Mouse (Mus musculus) megakaryocyte, embryonic 14.5 days (primary cell): ENCODE data around the gene Pax4. TPM values are rescaled to one million over a fixed set of nuclear protein-coding genes. Genes with fewer than 3 reads are reported as not detected.

Experiments
- H3K27me3 ChIP-seq: replicated peaks from 2 replicates; pipeline ENCODE3; 2012; ENCODE audit warnings: inconsistent platforms
- H3K36me3 ChIP-seq: replicated peaks from 2 replicates; pipeline ENCODE3; 2012; ENCODE audit warnings: low read length, inconsistent platforms, mixed read lengths
- H3K4me1 ChIP-seq: 2 replicates; pipeline ENCODE4 v1.6.1; 2012; ENCODE audit warnings: inconsistent platforms
- H3K4me3 ChIP-seq: replicated peaks from 2 replicates; pipeline ENCODE3; 2012; ENCODE audit warnings: moderate library complexity, mild to moderate bottlenecking, inconsistent platforms
- H3K9me3 ChIP-seq: 2 replicates; pipeline ENCODE4 v1.6.1; 2012; ENCODE audit warnings: inconsistent platforms
- FLI1 ChIP-seq: IDR thresholded peaks from 2 replicates; pipeline ENCODE4 v1.6.1; 2012; ENCODE audit warnings: low read length, inconsistent platforms, mixed read lengths
- GATA1 ChIP-seq: IDR thresholded peaks from 3 replicates; pipeline ENCODE4 v1.6.1; 2012; ENCODE audit warnings: mixed read lengths, low read length, inconsistent platforms, borderline replicate concordance
- polyA plus RNA-seq: library from polyadenylated mRNA; stranded (reverse); fragments of >175 nt; gene quantifications from 2 replicates; pipeline ENCODE4 v1.2.3, GENCODE M21; 2012; ENCODE audit warnings: low replicate concordance; ENCODE audit not compliant: insufficient read depth

Gene Pax4
- polyA plus RNA-seq, 1 experiment: not detected

DNA sequence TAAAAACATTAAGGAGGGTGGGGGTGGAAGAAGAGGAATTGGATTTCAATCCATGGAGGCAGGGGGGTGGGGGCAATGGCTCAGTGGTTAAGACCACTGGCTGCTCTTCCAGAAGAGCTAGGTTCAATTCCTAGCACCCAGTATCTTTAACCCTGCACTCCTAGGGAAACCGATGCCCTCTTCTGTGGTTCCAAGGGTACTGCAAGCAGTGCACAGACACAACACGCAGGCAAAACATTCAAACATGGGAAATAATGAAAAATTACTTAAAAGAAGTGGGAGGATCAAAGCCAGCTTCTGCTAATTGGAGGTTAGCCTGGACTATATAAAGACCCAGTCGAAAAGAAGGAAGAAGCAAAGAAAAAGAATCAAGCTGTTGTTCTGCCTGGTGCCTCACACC lies 50.4 kb downstream of the Pax4 start:
- H3K36me3 ChIP-seq: no peaks in the 10 kb centered on the region
- no peak for TF ChIP-seq GATA1
- no peak for TF ChIP-seq FLI1
- H3K4me3 ChIP-seq: no peak overlapping the region
- H3K9me3 ChIP-seq: peaks cover 18% of the 10 kb centered on the region
- peaks cover 51% of the 10 kb centered on the region for H3K27me3 ChIP-seq
- H3K4me1 ChIP-seq: peaks cover 13% of the 10 kb centered on the region

DNA sequence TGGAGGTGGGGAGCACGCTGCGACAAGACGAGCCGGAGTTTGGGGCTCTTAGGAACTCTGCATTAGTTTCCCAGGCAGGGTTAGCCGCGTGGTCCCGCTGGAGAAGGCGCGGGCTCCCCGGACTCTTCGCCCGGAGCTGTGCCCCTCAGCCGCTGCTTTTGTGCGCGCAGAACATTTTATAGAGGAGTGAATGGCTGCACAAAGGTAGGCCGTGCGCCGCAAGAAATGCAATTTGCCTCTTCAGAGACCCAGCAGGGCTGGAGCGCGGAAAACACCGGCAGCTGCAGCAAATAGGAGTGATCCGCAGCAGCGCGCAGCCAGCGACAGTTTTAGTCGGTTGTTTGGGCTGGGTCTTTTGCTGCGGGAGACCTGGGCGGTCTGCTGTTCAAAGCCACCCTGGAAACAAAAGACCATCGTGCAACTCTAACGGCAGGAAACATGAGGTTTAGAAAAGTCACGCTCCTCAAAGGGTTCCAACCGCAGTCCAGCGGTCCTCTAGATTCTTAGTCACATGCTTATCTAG lies 51.4 kb downstream of the Pax4 start, which contains the start of gene Zfp800:
Gene Zfp800 (minus strand): TSS at position 325 of the 523 bp plus-strand sequence.
- H3K9me3 ChIP-seq: peaks cover 16% of the 10 kb centered on the region
- peak within 1 kb of the TSS; percentile 91 for H3K4me3 ChIP-seq
- H3K27me3 ChIP-seq: peaks cover 51% of the 10 kb centered on the region
- H3K36me3 ChIP-seq: no peaks in the 10 kb centered on the region
- TF ChIP-seq FLI1: no peak
- no peak for TF ChIP-seq GATA1
- H3K4me1 ChIP-seq: peaks cover 13% of the 10 kb centered on the region

- peaks cover 13% of the 10 kb centered on the region for H3K4me1 ChIP-seq
- peaks cover 51% of the 10 kb centered on the region for H3K27me3 ChIP-seq
- H3K9me3 ChIP-seq: peaks cover 16% of the 10 kb centered on the region
- no peaks in the 10 kb centered on the region for H3K36me3 ChIP-seq
- peak overlapping the region; percentile 91 for H3K4me3 ChIP-seq
- TF ChIP-seq GATA1 (no peak), FLI1 (no peak)
Observed at GRCm38 (mm10) chr6:28396853-28397457, 52.2 kb downstream of the Pax4 start.

DNA sequence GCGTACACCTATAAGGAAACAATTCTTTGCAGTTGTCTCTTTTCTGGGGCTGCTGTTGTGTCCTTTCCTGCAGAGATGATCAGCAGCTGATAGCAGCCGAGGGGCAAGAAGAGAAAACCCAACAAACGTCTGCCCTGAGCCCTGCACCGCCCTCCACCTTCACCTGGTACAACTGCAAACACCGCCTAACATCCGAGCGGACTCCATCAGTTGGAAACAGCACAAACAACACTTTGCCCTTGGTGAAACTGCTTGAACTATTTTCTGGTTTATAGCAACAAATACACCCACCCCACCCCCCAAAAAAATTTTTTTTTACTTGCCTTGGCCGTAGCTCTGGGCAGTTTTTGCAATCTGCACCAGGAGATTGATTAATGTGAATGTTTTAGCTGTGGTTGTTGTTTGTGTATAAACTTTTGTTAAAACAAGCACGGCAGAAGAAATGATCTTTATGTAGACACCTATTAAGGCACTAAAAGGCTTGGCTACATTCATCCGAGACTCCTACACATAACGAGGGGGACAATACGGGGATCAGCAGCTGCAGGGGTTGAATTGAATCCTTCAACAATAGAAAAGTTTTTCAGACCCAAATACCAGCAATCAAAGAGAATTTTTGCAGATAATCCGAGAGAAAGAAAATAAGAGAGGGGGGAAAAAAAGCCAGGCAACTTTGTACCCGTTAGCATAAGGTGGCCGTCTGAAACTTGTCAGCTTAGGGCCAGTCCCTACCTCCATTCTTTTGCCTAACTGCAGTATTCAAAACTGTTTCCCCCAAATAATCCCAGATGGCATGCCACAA lies 52.9 kb downstream of the Pax4 start:
- no peak overlapping the region for H3K4me3 ChIP-seq
- peaks cover 48% of the 10 kb centered on the region for H3K27me3 ChIP-seq
- peaks cover 13% of the 10 kb centered on the region for H3K4me1 ChIP-seq
- TF ChIP-seq GATA1 (no peak), FLI1 (no peak)
- no peaks in the 10 kb centered on the region for H3K36me3 ChIP-seq
- peaks cover 16% of the 10 kb centered on the region for H3K9me3 ChIP-seq

Other genes starting within 250 kb of the Pax4 start
- 6.0 and 7.4 TPM in 2 replicates for gene Zfp800, start 51.3 kb downstream of the Pax4 start, polyA plus RNA-seq
- gene Arf5, start 25.8 kb downstream of the Pax4 start, polyA plus RNA-seq: 1,048 and 3,100 TPM in 2 replicates
- not detected in 2 replicates for gene Fscn3, start 21.6 kb downstream of the Pax4 start, polyA plus RNA-seq
- 4.3 and 4.4 TPM in 2 replicates for gene Gcc1, start 21.0 kb downstream of the Pax4 start, polyA plus RNA-seq
- gene Snd1, start 25.8 kb upstream of the Pax4 start, polyA plus RNA-seq: 57.6 and 60.4 TPM in 2 replicates